9 mouse cellular contexts compared by ENCODE assay signal in the genomic region with DNA sequence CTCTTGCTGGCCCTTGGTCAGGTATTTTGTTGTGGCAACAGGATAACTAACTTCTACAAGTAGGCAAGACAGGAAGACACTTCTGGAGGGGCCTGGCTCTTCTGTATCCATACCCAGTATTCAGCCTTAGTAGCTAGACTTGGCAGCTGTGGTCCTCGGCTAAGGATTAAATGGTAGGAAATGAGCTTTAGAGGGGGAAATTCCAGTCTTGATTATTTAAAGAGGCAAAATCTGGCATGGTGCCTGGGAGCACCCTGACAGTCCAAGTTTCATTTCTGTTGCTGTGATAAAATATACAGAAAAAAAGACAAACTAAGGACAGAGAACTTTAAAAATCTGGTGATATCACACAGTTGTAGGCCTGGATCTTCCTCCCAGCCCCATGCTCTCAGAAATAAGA. TPM values are rescaled to one million over a fixed set of nuclear protein-coding genes. Genes with fewer than 3 reads are reported as not detected.
DNase-seq lines count a peak whose midpoint lies in the region; TF ChIP-seq lines count a peak whose summit lies in the region.
"Had no signal": no experiment of that assay in that cellular context is flagged by ENCODE, and none has a peak within 500 bp of the region (broad histone marks: within the 10 kb centered on the region; RNA-seq: fewer than 3 reads in every experiment).

No protein-coding gene starts in this region.

- intact Hi-C loops in heart, postnatal 14 days (cut with DNase I): no loop called here

- no peak for TF ChIP-seq POLR2A in embryonic fibroblast, embryonic 13.5 days (IDR thresholded peaks at IDR 0.05; ENCODE audit: low read depth, low read length)

- H3K4me1 ChIP-seq in embryonic fibroblast, embryonic 13.5 days (ENCODE audit: control insufficient read depth, insufficient read depth, low read length): peaks cover under 1% of the 10 kb centered on the region

- no peak overlapping the region for H3K4me3 ChIP-seq in embryonic fibroblast, embryonic 13.5 days (ENCODE audit: insufficient read depth, low read length)

- TF ChIP-seq CTCF in embryonic fibroblast, embryonic 13.5 days (IDR thresholded peaks at IDR 0.05; ENCODE audit: borderline replicate concordance, insufficient read depth, low read length): no peak

- peak; percentile 60 for DNase-seq in layer of hippocampus, adult 9-11 months
- no peak for DNase-seq in layer of hippocampus, adult 9-10 months (ENCODE audit: low spot score)
- DNase-seq in heart, postnatal 14 days: peak; percentile 60 to 66
- peak; percentile 88 for DNase-seq in lung, postnatal 10 days
- DNase-seq in natural killer cell, adult 2 months (ENCODE audit: low spot score in 2 of 2): no peak
- no peak for DNase-seq in layer of hippocampus, postnatal 14 days (ENCODE audit: low spot score in 2 of 2)
- DNase-seq: cerebellum, adult 18-20 months had no signal

- H3K27ac ChIP-seq in embryonic fibroblast, embryonic 13.5 days (ENCODE audit: insufficient read depth, low read length): peak overlapping the region; percentile 21

RNA-seq across cellular contexts. Expression of a gene that starts 20.0 kb away (rescaled TPM):
- polyA plus RNA-seq in embryonic fibroblast, embryonic 13.5 days (2011; ENCODE audit: insufficient read length, low read depth, missing spikeins): 20.2 and 23.4 TPM in 2 replicates
- total RNA-seq in heart, postnatal 14 days (2021): 10 to 100 TPM; 19.4 to 20.4 TPM
- total RNA-seq in layer of hippocampus, postnatal 14 days (2021): 1 to 10 TPM; 5.2 to 5.9 TPM

RNA-seq across cellular contexts. Expression of a gene that starts 24.0 kb away (rescaled TPM):
- polyA plus RNA-seq in embryonic fibroblast, embryonic 13.5 days (2011; ENCODE audit: insufficient read length, low read depth, missing spikeins): 646 and 1,921 TPM in 2 replicates
- total RNA-seq in heart, postnatal 14 days (2021): 10 to 100 TPM; 12.5 TPM
- 1 to 10 TPM in 1 of 2 experiments, under 1 TPM in 1; 0.91 to 1.3 TPM for total RNA-seq in layer of hippocampus, postnatal 14 days (2021)

RNA-seq across cellular contexts. Expression of a gene that starts 50.1 kb away (rescaled TPM):
- polyA plus RNA-seq in embryonic fibroblast, embryonic 13.5 days (2011; ENCODE audit: insufficient read length, low read depth, missing spikeins): 149 and 166 TPM in 2 replicates
- total RNA-seq in heart, postnatal 14 days (2021): 10 to 100 TPM; 41.9 to 50.2 TPM
- 100 to 1,000 TPM; 231 to 235 TPM for total RNA-seq in layer of hippocampus, postnatal 14 days (2021)

RNA-seq across cellular contexts. Expression of a gene that starts 53.1 kb away (rescaled TPM):
- polyA plus RNA-seq in embryonic fibroblast, embryonic 13.5 days (2011; ENCODE audit: insufficient read length, low read depth, missing spikeins): not detected in 2 replicates
- total RNA-seq in heart, postnatal 14 days (2021): not detected
- total RNA-seq in layer of hippocampus, postnatal 14 days (2021): not detected
- total RNA-seq: left cerebral cortex, postnatal 10 days had no signal

Comparison
In these comparisons a context has a peak if more than half of its experiments do, and no peak if none do; other contexts are left out.
1. DNase-seq: peak in layer of hippocampus, adult 9-11 months (single experiment), heart, postnatal 14 days (2 of 2) and lung, postnatal 10 days (single experiment); none in layer of hippocampus, adult 9-10 months (single experiment), natural killer cell, adult 2 months (0 of 2) and layer of hippocampus, postnatal 14 days (0 of 2).
2. RNA of a gene that starts 24.0 kb away (total RNA-seq): 12.5 TPM in heart, postnatal 14 days; 0.91 to 1.3 TPM in layer of hippocampus, postnatal 14 days; every median in the first group is over 4 times any median in the second.
3. RNA of a gene that starts 50.1 kb away (total RNA-seq): 231 to 235 TPM in layer of hippocampus, postnatal 14 days; 41.9 to 50.2 TPM in heart, postnatal 14 days; every median in the first group is over 4 times any median in the second.